Mouse (Mus musculus) stomach, embryonic 15.5 days (tissue): ENCODE data around the gene Bmper. TPM values are rescaled to one million over a fixed set of nuclear protein-coding genes. Genes with fewer than 3 reads are reported as not detected.

Experiments used
- ATAC-seq: fragments of 200-750 bp; cut with Nextera tagmentation; 2 replicates; pipeline ENCODE4 v1.8.0; 2017; ENCODE audit warnings: low read depth, moderate number of reproducible peaks, moderate TSS enrichment; ENCODE audit not compliant: insufficient read depth, low FRiP score
- H3K27ac ChIP-seq: fragments of 300-500 bp; sonication (generic); 2 replicates; pipeline ENCODE4 v1.5.1; 2015; ENCODE audit warnings: mild to moderate bottlenecking, inconsistent platforms
- H3K27me3 ChIP-seq: fragments of 300-500 bp; sonication (generic); replicated peaks from 2 replicates; pipeline ENCODE4 v1.6.1; 2015; ENCODE audit warnings: inconsistent platforms
- H3K36me3 ChIP-seq: fragments of 300-500 bp; sonication (generic); 2 replicates; pipeline ENCODE4 v1.6.1; 2015; ENCODE audit warnings: inconsistent platforms
- H3K4me1 ChIP-seq: fragments of 300-500 bp; sonication (generic); 2 replicates; pipeline ENCODE4 v1.6.1; 2015; ENCODE audit warnings: inconsistent platforms
- H3K4me2 ChIP-seq: fragments of 300-500 bp; sonication (generic); 2 replicates; pipeline ENCODE4 v1.6.1; 2015; ENCODE audit warnings: mild to moderate bottlenecking, inconsistent platforms
- H3K4me3 ChIP-seq: fragments of 300-500 bp; sonication (generic); replicated peaks from 2 replicates; pipeline ENCODE4 v1.5.1; 2015; ENCODE audit warnings: inconsistent platforms
- H3K9ac ChIP-seq: fragments of 300-500 bp; sonication (generic); 2 replicates; pipeline ENCODE4 v1.6.1; 2015; ENCODE audit warnings: inconsistent platforms
- H3K9me3 ChIP-seq: fragments of 300-500 bp; sonication (generic); 2 replicates; pipeline ENCODE4 v1.6.1; 2016; ENCODE audit warnings: inconsistent platforms
- WGBS: fragments of 180-500 bp; shearing (Covaris S2); methylation state at CpG from one replicate; pipeline ENCODE4 v1.1.7; 2015; 5-methylcytosine and 5-hydroxymethylcytosine counted together
- polyA plus RNA-seq: library from polyadenylated mRNA; unstranded; fragments of >200 nt; fragmentation: Nextera tagmentation; extraction: Ambion mirVana; gene quantifications from 2 replicates; pipeline ENCODE4 v1.2.1, GENCODE M21; 2015

Gene Bmper
- polyA plus RNA-seq, 1 experiment from 2014 or later: 7.3 TPM

GRCm38 (mm10) chr9:23412956-23413355 lies 190.1 kb downstream of the Bmper start:
- no peak for ATAC-seq
- no peak overlapping the region for H3K4me3 ChIP-seq
- H3K36me3 ChIP-seq: no peaks in the 10 kb centered on the region
- no peak overlapping the region for H3K9ac ChIP-seq
- 84% methylated on average over 2 of the region's 2 CpGs for WGBS
- no peak overlapping the region for H3K4me2 ChIP-seq
- H3K27ac ChIP-seq: no peak overlapping the region
- H3K27me3 ChIP-seq: no peaks in the 10 kb centered on the region
- H3K4me1 ChIP-seq: no peaks in the 10 kb centered on the region
- no peaks in the 10 kb centered on the region for H3K9me3 ChIP-seq

GRCm38 (mm10) chr9:23419107-23419506 lies 196.2 kb downstream of the Bmper start:
- ATAC-seq: no peak
- 84% methylated on average over 2 of the region's 2 CpGs for WGBS
- Histone ChIP-seq H3K9me3 (no peaks in the 10 kb centered on the region), H3K36me3 (no peaks in the 10 kb centered on the region), H3K27ac (no peak overlapping the region), H3K4me3 (no peak overlapping the region), H3K9ac (no peak overlapping the region), H3K27me3 (no peaks in the 10 kb centered on the region), H3K4me2 (no peak overlapping the region), H3K4me1 (no peaks in the 10 kb centered on the region)

GRCm38 (mm10) chr9:23423748-23424147 lies 200.9 kb downstream of the Bmper start:
- Histone ChIP-seq H3K4me1 (no peaks in the 10 kb centered on the region), H3K4me2 (no peak overlapping the region), H3K27me3 (no peaks in the 10 kb centered on the region), H3K4me3 (no peak overlapping the region), H3K9ac (no peak overlapping the region), H3K36me3 (no peaks in the 10 kb centered on the region), H3K27ac (no peak overlapping the region), H3K9me3 (no peaks in the 10 kb centered on the region)
- no peak for ATAC-seq
- WGBS: 75% methylated on average over 1 of the region's 1 CpGs

- Histone ChIP-seq H3K27me3 (no peaks in the 10 kb centered on the region), H3K36me3 (no peaks in the 10 kb centered on the region), H3K9me3 (no peaks in the 10 kb centered on the region), H3K4me2 (no peak overlapping the region), H3K9ac (no peak overlapping the region), H3K4me3 (no peak overlapping the region), H3K4me1 (no peaks in the 10 kb centered on the region), H3K27ac (no peak overlapping the region)
- ATAC-seq: no peak
- WGBS: 81% methylated on average over 2 of the region's 2 CpGs
Observed at GRCm38 (mm10) chr9:23432631-23433030, 209.8 kb downstream of the Bmper start.

- Histone ChIP-seq H3K4me3 (no peak overlapping the region), H3K27me3 (no peaks in the 10 kb centered on the region), H3K9me3 (no peaks in the 10 kb centered on the region), H3K4me2 (no peak overlapping the region), H3K27ac (no peak overlapping the region), H3K4me1 (no peaks in the 10 kb centered on the region), H3K9ac (no peak overlapping the region), H3K36me3 (no peaks in the 10 kb centered on the region)
- no peak for ATAC-seq
- 78% methylated on average over 3 of the region's 3 CpGs for WGBS
Observed at GRCm38 (mm10) chr9:23433238-23433637, 210.4 kb downstream of the Bmper start.

- Histone ChIP-seq H3K4me3 (no peak overlapping the region), H3K9me3 (no peaks in the 10 kb centered on the region), H3K4me2 (no peak overlapping the region), H3K36me3 (no peaks in the 10 kb centered on the region), H3K9ac (no peak overlapping the region), H3K27me3 (no peaks in the 10 kb centered on the region), H3K27ac (no peak overlapping the region), H3K4me1 (no peaks in the 10 kb centered on the region)
- ATAC-seq: no peak
- WGBS: 65% methylated on average over 6 of the region's 6 CpGs
Observed at GRCm38 (mm10) chr9:23436751-23437150, 213.9 kb downstream of the Bmper start.

- no peak for ATAC-seq
- Histone ChIP-seq H3K4me2 (no peak overlapping the region), H3K4me1 (no peaks in the 10 kb centered on the region), H3K27ac (no peak overlapping the region), H3K9me3 (no peaks in the 10 kb centered on the region), H3K36me3 (no peaks in the 10 kb centered on the region), H3K4me3 (no peak overlapping the region), H3K9ac (no peak overlapping the region), H3K27me3 (no peaks in the 10 kb centered on the region)
- WGBS: 83% methylated on average over 9 of the region's 9 CpGs
Observed at GRCm38 (mm10) chr9:23438662-23439061, 215.8 kb downstream of the Bmper start.

GRCm38 (mm10) chr9:23442168-23442567 lies 219.3 kb downstream of the Bmper start:
- WGBS: 60% methylated on average over 5 of the region's 5 CpGs
- no peak overlapping the region for H3K4me2 ChIP-seq
- ATAC-seq: no peak
- no peaks in the 10 kb centered on the region for H3K4me1 ChIP-seq
- no peak overlapping the region for H3K4me3 ChIP-seq
- H3K9ac ChIP-seq: no peak overlapping the region
- no peaks in the 10 kb centered on the region for H3K36me3 ChIP-seq
- H3K9me3 ChIP-seq: no peaks in the 10 kb centered on the region
- H3K27me3 ChIP-seq: no peaks in the 10 kb centered on the region
- H3K27ac ChIP-seq: no peak overlapping the region

GRCm38 (mm10) chr9:23444975-23445374 lies 222.1 kb downstream of the Bmper start:
- H3K4me3 ChIP-seq: no peak overlapping the region
- WGBS: 90% methylated on average over 4 of the region's 4 CpGs
- no peak overlapping the region for H3K27ac ChIP-seq
- no peaks in the 10 kb centered on the region for H3K9me3 ChIP-seq
- H3K27me3 ChIP-seq: no peaks in the 10 kb centered on the region
- H3K4me1 ChIP-seq: no peaks in the 10 kb centered on the region
- H3K9ac ChIP-seq: no peak overlapping the region
- no peak overlapping the region for H3K4me2 ChIP-seq
- no peaks in the 10 kb centered on the region for H3K36me3 ChIP-seq
- ATAC-seq: no peak

GRCm38 (mm10) chr9:23447271-23447961 lies 224.5 kb downstream of the Bmper start:
- no peak overlapping the region for H3K4me2 ChIP-seq
- no peak overlapping the region for H3K27ac ChIP-seq
- H3K4me3 ChIP-seq: no peak overlapping the region
- 44% methylated on average over 7 of the region's 7 CpGs for WGBS
- H3K9me3 ChIP-seq: no peaks in the 10 kb centered on the region
- no peak; the same call in 1 of the 2 replicates for ATAC-seq
- no peaks in the 10 kb centered on the region for H3K36me3 ChIP-seq
- H3K27me3 ChIP-seq: no peaks in the 10 kb centered on the region
- H3K4me1 ChIP-seq: no peaks in the 10 kb centered on the region
- no peak overlapping the region for H3K9ac ChIP-seq

GRCm38 (mm10) chr9:23453309-23453708 lies 230.4 kb downstream of the Bmper start:
- Histone ChIP-seq H3K36me3 (no peaks in the 10 kb centered on the region), H3K9ac (no peak overlapping the region), H3K27ac (no peak overlapping the region), H3K4me3 (no peak overlapping the region), H3K9me3 (no peaks in the 10 kb centered on the region), H3K4me1 (no peaks in the 10 kb centered on the region), H3K27me3 (no peaks in the 10 kb centered on the region), H3K4me2 (no peak overlapping the region)
- 23% methylated on average over 5 of the region's 5 CpGs for WGBS
- ATAC-seq: peak; percentile 60; the same call in 1 of the 2 replicates

GRCm38 (mm10) chr9:23457186-23457585 lies 234.3 kb downstream of the Bmper start:
- H3K9ac ChIP-seq: no peak overlapping the region
- no peak overlapping the region for H3K4me2 ChIP-seq
- no peak for ATAC-seq
- no peaks in the 10 kb centered on the region for H3K36me3 ChIP-seq
- no peak overlapping the region for H3K27ac ChIP-seq
- WGBS: 64% methylated on average over 3 of the region's 3 CpGs
- no peak overlapping the region for H3K4me3 ChIP-seq
- no peaks in the 10 kb centered on the region for H3K9me3 ChIP-seq
- H3K4me1 ChIP-seq: no peaks in the 10 kb centered on the region
- no peaks in the 10 kb centered on the region for H3K27me3 ChIP-seq

- Histone ChIP-seq H3K4me2 (no peak overlapping the region), H3K27ac (no peak overlapping the region), H3K4me1 (no peaks in the 10 kb centered on the region), H3K9me3 (no peaks in the 10 kb centered on the region), H3K36me3 (no peaks in the 10 kb centered on the region), H3K27me3 (no peaks in the 10 kb centered on the region), H3K9ac (no peak overlapping the region), H3K4me3 (no peak overlapping the region)
- 52% methylated on average over 4 of the region's 4 CpGs for WGBS
- ATAC-seq: no peak
Observed at GRCm38 (mm10) chr9:23460721-23461120, 237.8 kb downstream of the Bmper start.
